Mouse (Mus musculus) gastrocnemius, adult 2 months (tissue): ENCODE results near the gene Nelfe. TPM values are rescaled to one million over a fixed set of nuclear protein-coding genes. Genes with fewer than 3 reads are reported as not detected.
A peak's percentile ranks its signal among the peaks of the same experiment; 100 is the strongest.

Experiments
- DNase-seq: peaks from one replicate; pipeline ENCODE4 v3.0.0; 2022
- H3K27ac ChIP-seq: fragments of 200-600 bp; 2 replicates; pipeline ENCODE4 v1.8.1; 2022; ENCODE audit warnings: mild to moderate bottlenecking
- H3K4me3 ChIP-seq: fragments of 200-600 bp; 2 replicates; pipeline ENCODE4 v1.8.1; 2022; ENCODE audit warnings: mild to moderate bottlenecking, moderate library complexity
- CTCF ChIP-seq: fragments of 200-600 bp; IDR thresholded peaks from 2 replicates; pipeline ENCODE4 v1.8.1; 2022; ENCODE audit warnings: antibody characterized with exemption, mild to moderate bottlenecking, moderate library complexity
- intact Hi-C: fragments of 180-260 bp; cut with DNase I; formaldehyde crosslinking; loops from one replicate; pipeline ENCODE4 v1.15.1; 2025
- total RNA-seq, 2 experiments: library from RNA; stranded (reverse); gene quantifications; 2 replicates each; pipeline ENCODE4 v1.2.3; 2021

The Nelfe gene
- total RNA-seq, 2 experiments from 2014 or later: 9.4 to 10.8 TPM

GRCm38 (mm10) chr17:34884704-34885103 is 34.5 kb downstream of the Nelfe start:
- Histone ChIP-seq H3K27ac (no peak overlapping the region), H3K4me3 (no peak overlapping the region)
- TF ChIP-seq CTCF: no peak
- DNase-seq: no peak
- intact Hi-C loops: no loop called here

- no peak for TF ChIP-seq CTCF
- DNase-seq: no peak
- H3K27ac ChIP-seq: no peak overlapping the region
- no peak overlapping the region for H3K4me3 ChIP-seq
- intact Hi-C loops: no loop called here
Measured at GRCm38 (mm10) chr17:34885615-34886014, 35.4 kb downstream of the Nelfe start.

GRCm38 (mm10) chr17:34887942-34888341 is 37.8 kb downstream of the Nelfe start:
- DNase-seq: no peak
- H3K27ac ChIP-seq: no peak overlapping the region
- intact Hi-C loops: no loop called here
- no peak overlapping the region for H3K4me3 ChIP-seq
- no peak for TF ChIP-seq CTCF

GRCm38 (mm10) chr17:34890074-34890743 is 40.0 kb downstream of the Nelfe start:
- H3K4me3 ChIP-seq: no peak overlapping the region
- no peak overlapping the region for H3K27ac ChIP-seq
- no peak for TF ChIP-seq CTCF
- no peak for DNase-seq
- intact Hi-C loops: no loop called here

- no peak for DNase-seq
- H3K27ac ChIP-seq: no peak overlapping the region
- H3K4me3 ChIP-seq: no peak overlapping the region
- peak; percentile 24; the same call in 1 of the 2 replicates for TF ChIP-seq CTCF
- intact Hi-C loops: no loop called here
Measured at GRCm38 (mm10) chr17:34891377-34891776, 41.2 kb downstream of the Nelfe start.

- Histone ChIP-seq H3K27ac (peak overlapping the region; percentile 95), H3K4me3 (peak overlapping the region; percentile 89)
- DNase-seq: no peak
- no peak for TF ChIP-seq CTCF
- intact Hi-C loops: no loop called here
Measured at GRCm38 (mm10) chr17:34893072-34893824, 43.1 kb downstream of the Nelfe start.

GRCm38 (mm10) chr17:34894074-34894597 is 43.9 kb downstream of the Nelfe start:
- peak overlapping the region; percentile 95 for H3K27ac ChIP-seq
- H3K4me3 ChIP-seq: peak overlapping the region; percentile 89
- intact Hi-C loops: loop anchor here (2.0 kb wide), 1 partner anchor 43 kb away; the partner anchor contains the start of genes Nelfe and Skiv2l
- TF ChIP-seq CTCF: peak; percentile 10; the same call in 1 of the 2 replicates
- peak; percentile 98 for DNase-seq

GRCm38 (mm10) chr17:34894801-34895530 is 44.8 kb downstream of the Nelfe start:
- no peak for TF ChIP-seq CTCF
- Histone ChIP-seq H3K27ac (peak overlapping the region; percentile 95), H3K4me3 (peak overlapping the region; percentile 89)
- intact Hi-C loops: loop anchor here (2.0 to 5.0 kb wide), 2 partner anchors 44 to 347 kb away; partner anchors contain the start of genes Ddx39b, Nelfe and Skiv2l
- peak; percentile 71 for DNase-seq

GRCm38 (mm10) chr17:34895724-34896123 is 45.5 kb downstream of the Nelfe start:
- intact Hi-C loops: loop anchor here (2.0 to 5.0 kb wide), 2 partner anchors 45 to 347 kb away; partner anchors contain the start of genes Ddx39b, Nelfe and Skiv2l
- no peak for DNase-seq
- Histone ChIP-seq H3K4me3 (no peak overlapping the region), H3K27ac (no peak overlapping the region)
- TF ChIP-seq CTCF: no peak

- Histone ChIP-seq H3K27ac (no peak overlapping the region), H3K4me3 (no peak overlapping the region)
- no peak for DNase-seq
- TF ChIP-seq CTCF: no peak
- intact Hi-C loops: loop anchor here (5.0 kb wide), 1 partner anchor 346 kb away; the partner anchor contains the start of gene Ddx39b
Measured at GRCm38 (mm10) chr17:34896366-34896765, 46.2 kb downstream of the Nelfe start.

GRCm38 (mm10) chr17:34897373-34898159 is 47.4 kb downstream of the Nelfe start:
- H3K27ac ChIP-seq: peak overlapping the region; percentile 100
- peak overlapping the region; percentile 95 for H3K4me3 ChIP-seq
- peak; percentile 47 for DNase-seq
- no peak for TF ChIP-seq CTCF
- intact Hi-C loops: loop anchor here (5.0 kb wide), 1 partner anchor 345 kb away; the partner anchor contains the start of gene Ddx39b

- no peak for TF ChIP-seq CTCF
- Histone ChIP-seq H3K27ac (peak within 1 kb of the TSS; percentile 100), H3K4me3 (peak within 1 kb of the TSS; percentile 95)
- peak; percentile 91 for DNase-seq
- intact Hi-C loops: loop anchor here (5.0 kb wide), 1 partner anchor 344 kb away; the partner anchor contains the start of gene Ddx39b
Measured at GRCm38 (mm10) chr17:34898160-34898586, 48.0 kb downstream of the Nelfe start, which contains the start of the genes C2 and Ehmt2. Gene C2 (minus strand): TSS chr17:34898265. Gene Ehmt2 (plus strand): TSS chr17:34898469.
